Mouse (Mus musculus) retina, postnatal 1 day (tissue): ENCODE measurements at regions not wholly inside any gene's neighbourhood (a gene's known extent, or its start where the extent isn't known, plus 50 kb on each side); places are given as distances from the start of the nearest gene placed in this dataset.
"Not testable (repeated sequence)": the region's sequence is repeated elsewhere in the genome, so short reads cannot be mapped to it uniquely, and the experiment has no call there.

Source experiments
- DNase-seq: peaks from one replicate; pipeline ENCODE4 v3.0.0-alpha.2; 2012

GRCm38 (mm10) chr10:120726369-120726768, 172.5 kb downstream of the Msrb3 start:
- DNase-seq, result no peak

- peak; percentile 49 for DNase-seq
Observed at GRCm38 (mm10) chr10:120721956-120722532, 176.9 kb downstream of the Msrb3 start.

- no peak for DNase-seq
Observed at GRCm38 (mm10) chr10:120720981-120721380, 177.9 kb downstream of the Msrb3 start.

GRCm38 (mm10) chr10:120720061-120720460, 178.8 kb downstream of the Msrb3 start:
- no peak for DNase-seq

GRCm38 (mm10) chr10:120717159-120717567, 181.7 kb downstream of the Msrb3 start:
- DNase-seq, result no peak

GRCm38 (mm10) chr10:120716391-120716790, 182.5 kb downstream of the Msrb3 start:
- DNase-seq, result no peak

- peak; percentile 47 for DNase-seq
Observed at GRCm38 (mm10) chr10:120707771-120708750, 190.8 kb downstream of the Msrb3 start.

- DNase-seq, result peak; percentile 54
Observed at GRCm38 (mm10) chr10:120706684-120707290, 192.1 kb downstream of the Msrb3 start.

GRCm38 (mm10) chr10:120701833-120702232, 197.1 kb downstream of the Msrb3 start:
- DNase-seq, result peak; percentile 78

GRCm38 (mm10) chr10:120697275-120697856, 201.5 kb downstream of the Msrb3 start:
- peak; percentile 48 for DNase-seq

- DNase-seq, result no peak
Observed at GRCm38 (mm10) chr10:120696481-120696880, 202.4 kb downstream of the Msrb3 start.

- DNase-seq, result peak; percentile 27
Observed at GRCm38 (mm10) chr10:120694472-120694871, 204.4 kb downstream of the Msrb3 start.

- DNase-seq, result no peak
Observed at GRCm38 (mm10) chr10:120691451-120691850, 207.4 kb downstream of the Msrb3 start.

- DNase-seq, result no peak
Observed at GRCm38 (mm10) chr10:120686123-120686522, 209.9 kb upstream of the Hmga2 start.

- DNase-seq, result no peak
Observed at GRCm38 (mm10) chr10:120682021-120682420, 205.8 kb upstream of the Hmga2 start.

GRCm38 (mm10) chr10:120679982-120680381, 203.7 kb upstream of the Hmga2 start:
- no peak for DNase-seq

GRCm38 (mm10) chr10:120678277-120678676, 202.0 kb upstream of the Hmga2 start:
- DNase-seq, result no peak

GRCm38 (mm10) chr10:120675369-120675768, 199.1 kb upstream of the Hmga2 start:
- no peak for DNase-seq

GRCm38 (mm10) chr10:120674321-120675045, 198.2 kb upstream of the Hmga2 start:
- peak; percentile 35 for DNase-seq

- not testable (repeated sequence) for DNase-seq
Observed at GRCm38 (mm10) chr10:120667678-120668031, 191.4 kb upstream of the Hmga2 start.

- peak; percentile 76 for DNase-seq
Observed at GRCm38 (mm10) chr10:120666985-120667677, 190.9 kb upstream of the Hmga2 start.
